Mouse (Mus musculus): ENCODE results near the gene Zmat5. TPM values are rescaled to one million over a fixed set of nuclear protein-coding genes. Genes with fewer than 3 reads are reported as not detected.

Gene Zmat5
- total RNA-seq, 2 experiments from 2014 or later, result 30.2 to 36.7 TPM

DNA sequence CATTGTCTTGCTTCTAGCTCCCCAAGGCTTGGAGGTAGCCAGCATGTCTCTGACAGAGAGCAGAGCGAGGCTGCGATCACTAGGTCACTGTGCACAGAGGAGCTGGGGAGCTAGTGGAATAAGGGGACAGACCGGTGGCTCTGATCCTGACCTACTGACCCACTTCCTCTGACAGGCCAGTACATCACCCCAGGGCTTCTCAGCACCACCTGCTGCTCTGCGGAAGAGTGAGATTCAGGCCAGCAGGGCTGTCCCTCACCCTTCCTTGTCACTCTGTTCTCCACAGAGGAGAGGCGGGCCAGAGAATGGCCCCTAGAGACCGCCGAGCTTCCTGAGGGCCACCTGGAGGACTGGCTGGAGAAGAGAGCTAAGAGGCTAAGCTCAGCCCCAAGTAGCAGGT, 27.3 kb downstream of the Zmat5 start:
- DNase-seq (ENCODE audit: low spot score in 2 of 2), result no peak

DNA sequence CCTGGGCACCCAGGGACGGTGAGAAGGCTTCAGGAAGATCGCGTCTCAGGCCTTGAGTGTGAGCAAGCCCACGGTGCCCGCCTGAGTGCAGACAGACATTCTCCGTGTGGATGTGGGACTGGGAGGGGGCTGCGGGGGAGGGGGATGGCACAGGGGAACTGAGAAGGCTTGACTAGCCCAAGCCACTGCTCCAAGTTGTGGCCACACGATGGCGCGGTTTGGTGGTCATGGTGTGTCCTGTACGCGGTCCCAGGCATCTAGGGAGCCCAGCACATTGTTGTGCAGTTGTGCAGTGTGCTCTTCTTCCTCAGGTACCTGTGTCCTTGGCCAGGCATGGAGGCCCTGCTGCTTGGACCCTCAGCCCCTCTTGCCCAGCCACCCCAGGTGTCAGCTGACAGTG, 29.7 kb downstream of the Zmat5 start:
- DNase-seq (ENCODE audit: low spot score in 2 of 2), result no peak

DNA sequence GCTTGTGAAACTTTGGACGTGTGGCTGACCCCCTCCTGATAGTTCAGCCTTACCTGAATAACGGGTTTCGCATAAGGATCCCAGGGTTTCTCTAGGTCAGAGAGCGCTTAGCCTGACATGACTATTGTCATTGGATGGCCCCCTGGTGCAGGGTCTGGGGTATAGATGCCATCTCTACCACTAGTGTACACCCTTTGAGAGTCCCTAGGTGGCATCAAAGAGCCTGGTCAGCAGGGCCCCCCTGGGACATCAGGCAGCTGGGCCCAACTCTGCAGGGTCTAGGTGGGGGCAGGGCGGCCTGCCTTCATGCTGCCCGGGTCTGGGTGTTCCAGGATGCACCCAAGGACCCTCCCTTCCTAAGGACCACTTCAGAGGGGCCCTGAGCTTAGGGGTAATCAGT, 31.9 kb downstream of the Zmat5 start:
- DNase-seq (ENCODE audit: low spot score in 2 of 2), result no peak

DNA sequence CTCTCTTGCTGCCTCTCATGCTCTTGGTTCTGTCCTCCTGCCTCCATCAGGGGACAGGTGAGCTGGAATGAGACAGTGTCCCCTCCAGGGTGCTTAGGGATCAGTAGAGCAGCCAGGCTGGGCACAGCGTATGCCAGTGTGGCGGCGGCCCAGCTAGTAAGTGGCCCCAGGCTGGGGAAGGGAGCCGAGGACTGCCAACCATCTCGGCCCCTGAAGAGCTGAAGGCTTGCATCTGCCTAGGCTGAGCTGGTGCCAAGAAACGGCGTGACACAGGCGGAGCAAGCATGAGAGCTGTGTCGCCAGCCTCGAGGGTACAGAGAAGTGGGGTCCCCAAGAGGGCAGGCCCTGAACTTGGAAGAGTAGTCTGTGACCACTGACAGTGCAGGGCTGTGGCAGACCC, 33.2 kb downstream of the Zmat5 start:
- DNase-seq (ENCODE audit: low spot score in 2 of 2), result peak in 1 of 2 experiments; percentile 38

DNA sequence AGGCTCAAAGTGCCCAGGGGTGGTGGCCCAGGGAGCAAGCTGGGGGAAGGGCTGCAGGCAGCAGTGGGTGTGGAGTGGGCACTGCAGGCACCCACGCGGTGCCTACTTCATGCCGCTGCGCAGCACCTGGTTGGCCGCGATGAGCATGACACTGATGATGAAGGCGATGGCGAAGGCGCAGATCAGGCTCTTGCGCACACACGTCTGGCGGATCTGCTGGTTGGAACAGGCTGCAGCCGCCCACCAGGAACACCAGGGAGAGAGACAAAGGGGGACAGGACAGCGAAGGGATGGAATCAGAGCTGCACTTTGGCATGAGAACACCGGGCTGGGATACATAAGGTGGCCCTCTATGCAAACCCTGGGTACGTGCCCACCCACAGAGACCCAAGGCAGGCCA, 34.2 kb downstream of the Zmat5 start:
- DNase-seq (ENCODE audit: low spot score in 2 of 2), result no peak

DNA sequence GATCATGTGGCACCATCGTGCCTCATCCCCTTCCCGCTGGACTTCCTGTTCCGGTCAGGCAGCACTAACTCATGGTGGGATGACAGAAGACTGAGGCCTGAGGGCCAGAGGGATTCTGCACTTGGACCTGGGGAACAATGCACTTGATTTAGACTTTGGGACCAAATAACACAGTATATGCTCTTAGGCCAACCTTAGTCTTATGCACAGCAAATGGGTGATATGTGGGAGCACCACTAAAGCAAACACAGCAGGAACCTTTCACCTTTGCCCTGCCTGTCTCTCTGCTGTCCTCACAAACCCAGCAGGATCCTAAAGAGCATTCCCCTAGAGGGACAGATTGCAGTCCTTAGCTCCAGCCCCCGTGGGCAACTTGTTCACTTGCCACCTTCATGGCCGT, 36.3 kb downstream of the Zmat5 start:
- DNase-seq (ENCODE audit: low spot score in 2 of 2), result no peak

DNA sequence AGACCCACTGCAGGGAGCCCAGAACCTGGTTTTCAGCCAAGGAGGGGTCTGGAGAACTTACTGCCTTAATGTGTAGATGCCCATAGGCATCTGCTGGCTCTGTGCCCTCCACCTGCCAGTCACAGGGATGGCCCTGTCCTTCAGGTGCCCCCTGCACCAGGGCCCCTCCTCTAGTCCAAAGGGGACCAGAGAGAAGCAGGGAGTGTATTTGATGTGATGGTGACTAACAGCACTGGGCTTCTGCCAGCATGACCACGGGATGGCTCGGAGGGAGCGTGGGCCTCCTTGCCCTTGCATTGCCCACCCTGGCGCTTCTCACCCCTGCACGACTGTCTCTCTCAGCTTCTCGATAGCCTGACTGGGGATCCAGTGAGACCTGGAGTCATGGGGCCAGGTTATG, 40.2 kb downstream of the Zmat5 start:
- DNase-seq (ENCODE audit: low spot score in 2 of 2), result no peak

DNA sequence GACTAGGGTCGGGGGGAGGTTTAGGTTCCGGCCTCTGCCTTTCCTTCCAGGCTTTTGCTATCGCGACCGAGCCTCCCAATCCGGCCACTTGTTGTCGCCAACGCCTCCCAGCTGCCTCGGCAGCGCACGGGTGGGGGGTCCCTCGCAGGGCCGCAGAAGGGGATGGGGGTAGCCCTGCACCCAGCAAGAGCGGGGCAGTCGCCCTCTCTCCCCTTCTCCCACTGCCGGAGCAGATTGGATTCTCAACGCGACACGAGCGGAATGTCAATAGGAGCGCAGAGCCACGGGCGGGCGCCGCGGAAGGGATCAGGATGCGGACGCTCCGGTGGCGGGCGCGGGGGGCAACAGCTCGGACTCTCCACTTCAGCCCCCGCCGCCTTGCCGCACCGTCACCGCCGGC, 41.5 kb downstream of the Zmat5 start:
- peak in 1 of 2 experiments; percentile 30 for DNase-seq (ENCODE audit: low spot score in 2 of 2)

DNA sequence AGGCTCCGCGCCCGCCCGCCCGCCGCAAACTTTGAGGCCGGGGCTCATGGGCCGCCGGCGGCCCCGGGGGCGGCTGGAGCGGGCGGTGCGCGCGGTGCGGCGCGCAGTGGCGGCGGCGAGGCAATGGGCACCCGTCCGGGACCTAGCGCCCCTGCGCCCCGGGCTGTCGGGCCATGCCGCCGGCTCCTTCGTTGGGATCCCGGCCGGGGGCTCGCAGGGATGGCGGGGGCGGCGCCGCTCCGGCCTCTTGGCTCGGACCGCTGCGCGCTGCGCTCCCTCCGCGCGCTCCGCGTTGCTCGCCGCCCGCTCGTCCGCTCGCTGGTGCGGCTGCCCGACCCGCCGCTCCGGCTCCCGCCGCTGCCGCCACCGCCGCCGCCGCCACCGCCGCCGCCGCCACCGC, 42.3 kb downstream of the Zmat5 start, which contains the start of gene Cabp7:
TSS of gene Cabp7 (minus strand) at position 46 of the 400 bp plus-strand sequence.
- DNase-seq (ENCODE audit: low spot score in 2 of 2), result no peak

DNA sequence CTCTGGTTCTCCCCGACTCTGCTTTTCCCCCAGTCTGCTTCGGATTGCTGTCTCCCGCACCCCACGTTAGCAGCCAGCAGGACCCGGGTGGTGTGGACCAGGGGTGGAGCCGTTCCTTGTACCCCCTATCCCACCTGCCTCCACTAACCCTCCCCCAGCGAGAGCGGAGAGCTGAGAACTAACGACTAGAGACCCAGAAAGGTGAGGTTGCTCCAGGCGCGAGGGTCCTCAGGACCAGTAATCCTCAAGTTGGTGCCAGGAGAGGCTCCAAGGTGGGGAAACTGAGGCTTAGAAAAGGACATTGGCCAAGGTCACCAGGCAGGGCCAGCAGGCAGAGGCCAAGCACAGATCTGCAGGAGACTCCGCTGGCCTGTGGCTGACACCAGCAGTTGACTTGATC, 42.8 kb downstream of the Zmat5 start:
- no peak for DNase-seq (ENCODE audit: low spot score in 2 of 2)

DNA sequence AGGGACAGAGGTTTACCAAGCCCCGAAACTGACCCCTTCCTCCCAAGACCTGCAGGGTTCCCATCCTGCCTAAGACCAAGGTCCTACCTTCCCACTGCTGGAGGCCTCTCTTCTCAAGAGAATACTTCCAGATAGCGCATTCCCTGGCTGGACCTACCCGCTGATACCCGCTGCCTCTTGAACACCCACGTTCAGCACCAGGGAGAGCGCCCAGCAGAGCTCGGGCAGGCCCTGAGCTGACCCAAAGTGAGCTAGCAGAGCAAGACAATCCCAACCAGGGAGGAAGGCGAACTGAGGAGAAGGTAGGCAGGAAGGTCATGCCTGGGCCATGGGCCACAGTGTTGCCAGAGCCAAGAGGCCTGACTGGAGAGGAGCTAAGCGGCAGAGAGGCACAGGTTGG, 45.8 kb downstream of the Zmat5 start:
- no peak for DNase-seq (ENCODE audit: low spot score in 2 of 2)

DNA sequence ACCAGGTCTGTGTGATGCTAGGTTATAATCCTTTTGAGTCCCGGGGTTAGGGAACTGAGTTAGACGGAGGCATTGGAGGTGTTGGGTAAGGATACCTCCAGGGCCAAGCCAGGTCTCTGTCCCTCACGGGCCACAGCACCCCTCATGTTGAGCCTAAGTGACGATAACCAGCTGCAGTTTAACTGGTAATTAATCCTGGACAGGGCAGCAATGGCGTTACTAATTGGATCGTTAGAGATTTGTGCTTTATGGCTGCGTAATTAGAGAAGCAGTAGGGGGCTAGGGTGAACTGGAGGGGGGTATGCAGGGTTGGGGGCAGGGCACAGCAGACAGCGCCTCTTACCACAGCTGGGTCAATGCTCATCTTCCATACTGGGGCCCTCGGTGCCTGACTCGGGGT, 48.4 kb downstream of the Zmat5 start:
- no peak for DNase-seq (ENCODE audit: low spot score in 2 of 2)

DNA sequence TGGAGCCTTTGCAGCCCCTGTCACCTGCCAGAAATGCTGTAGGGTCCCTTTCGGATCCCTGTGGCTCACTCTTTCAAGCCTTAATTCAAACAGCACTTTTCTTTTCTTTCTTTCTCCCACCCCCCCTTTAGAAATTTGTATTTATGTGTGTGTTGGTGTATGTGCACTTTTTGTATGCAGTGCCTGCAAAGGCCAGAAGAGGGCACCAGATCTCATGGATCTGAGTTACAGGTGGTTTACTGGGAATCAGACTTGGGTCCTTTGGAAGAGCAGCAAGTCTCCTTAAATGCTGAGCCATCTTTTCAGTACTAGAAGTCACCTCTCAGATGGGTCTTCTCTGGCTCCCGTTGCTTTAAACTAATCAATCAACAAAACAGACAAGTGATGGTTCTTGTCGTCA, 49.6 kb downstream of the Zmat5 start:
- DNase-seq (ENCODE audit: low spot score in 2 of 2), result no peak

DNA sequence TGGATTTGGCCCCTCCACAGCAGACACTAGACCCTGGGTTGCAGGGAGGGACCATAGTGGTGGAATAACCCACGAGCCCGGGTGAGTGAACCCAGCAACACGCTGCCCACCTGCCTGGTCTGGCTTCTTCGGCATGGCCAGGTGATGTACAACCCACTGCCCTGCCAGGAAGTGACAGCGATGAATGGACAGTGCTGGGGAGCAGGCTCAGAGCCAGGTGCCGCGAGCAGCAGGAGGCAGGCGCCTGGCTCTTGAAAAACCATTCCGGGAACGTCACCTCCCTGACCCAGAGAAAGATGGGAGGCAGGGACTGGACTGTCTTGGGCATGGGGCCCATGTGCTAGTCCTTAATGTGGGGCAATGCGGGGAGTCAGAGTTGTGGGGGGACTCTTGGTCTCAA, 50.4 kb downstream of the Zmat5 start:
- DNase-seq (ENCODE audit: low spot score in 2 of 2), result no peak

DNA sequence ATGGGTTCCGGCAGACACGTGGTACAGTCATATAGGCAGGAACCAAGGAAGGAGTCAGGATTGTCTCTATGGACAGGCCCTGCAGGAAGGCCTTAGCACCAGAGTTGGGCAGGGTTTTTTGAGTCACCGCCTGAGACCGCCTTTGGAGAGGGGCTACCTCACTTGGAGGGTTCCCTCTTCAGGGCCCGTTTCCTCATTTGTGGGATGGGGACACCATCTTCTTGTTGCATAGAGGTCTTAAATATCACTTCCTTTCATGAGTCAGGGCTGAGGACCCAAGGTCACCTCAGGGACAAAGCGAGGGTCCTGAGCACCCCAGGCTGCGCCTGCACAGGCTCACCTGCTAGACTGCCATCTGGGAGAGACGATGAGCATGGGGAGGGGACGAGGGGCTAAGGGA, 52.0 kb downstream of the Zmat5 start:
- DNase-seq (ENCODE audit: low spot score in 2 of 2), result no peak

DNA sequence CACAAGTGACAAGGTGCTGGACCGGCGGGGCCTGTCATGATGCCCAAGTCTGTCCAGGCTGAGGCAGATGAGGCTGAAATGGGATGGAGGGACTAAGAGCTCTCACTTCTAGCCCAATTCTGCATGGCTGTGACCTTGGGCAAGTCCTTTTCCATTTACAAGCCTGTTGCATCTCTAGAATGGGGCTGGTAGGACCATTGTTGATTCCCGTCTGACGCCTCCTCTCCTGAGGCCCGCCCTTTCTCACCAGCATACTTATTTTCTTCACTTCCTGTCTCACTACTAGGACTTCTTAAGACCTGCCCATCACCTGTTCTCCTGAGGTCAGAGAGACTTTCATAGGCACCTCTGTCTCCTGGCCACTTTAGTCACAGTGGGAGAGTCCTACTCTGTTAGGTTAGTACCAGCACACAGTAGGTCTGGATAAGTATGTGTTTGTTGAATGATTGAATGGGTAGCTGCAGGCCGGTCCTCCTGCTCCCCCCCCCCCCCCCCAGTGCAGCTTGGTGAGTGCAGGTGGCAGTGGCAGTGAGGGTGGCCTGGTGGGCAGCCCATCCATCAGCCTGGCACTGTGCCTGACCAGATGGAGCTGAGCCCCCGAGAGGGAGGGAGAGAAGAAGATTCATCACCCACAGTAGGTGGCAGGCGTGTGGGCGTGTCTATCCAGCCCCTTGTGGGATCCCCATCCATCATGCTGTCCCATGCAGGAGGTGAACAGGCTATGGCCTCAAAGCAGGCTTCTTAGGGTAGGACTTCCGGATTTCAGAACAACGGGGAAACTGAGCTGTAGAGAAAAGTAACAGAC, 52.7 kb downstream of the Zmat5 start:
- DNase-seq (ENCODE audit: low spot score in 2 of 2), result no peak

DNA sequence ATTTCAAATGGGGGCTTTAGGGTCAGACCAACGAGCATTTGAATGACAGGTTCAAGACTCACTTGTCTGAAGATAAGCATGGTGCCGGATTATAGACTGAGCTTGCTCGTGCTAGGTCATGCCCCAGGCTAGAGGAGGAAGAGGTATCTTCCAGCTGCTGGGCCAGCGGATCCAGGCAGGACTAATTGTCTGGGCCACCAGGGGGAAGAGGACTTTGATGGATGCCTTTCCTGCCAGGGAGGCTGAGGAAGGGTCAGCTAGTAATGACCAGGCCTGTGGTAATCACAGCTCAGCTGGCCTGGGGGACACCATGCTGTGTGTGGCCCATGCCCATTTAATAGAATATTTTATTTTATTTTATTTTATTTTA, 53.3 kb downstream of the Zmat5 start:
- no peak for DNase-seq (ENCODE audit: low spot score in 2 of 2)

DNA sequence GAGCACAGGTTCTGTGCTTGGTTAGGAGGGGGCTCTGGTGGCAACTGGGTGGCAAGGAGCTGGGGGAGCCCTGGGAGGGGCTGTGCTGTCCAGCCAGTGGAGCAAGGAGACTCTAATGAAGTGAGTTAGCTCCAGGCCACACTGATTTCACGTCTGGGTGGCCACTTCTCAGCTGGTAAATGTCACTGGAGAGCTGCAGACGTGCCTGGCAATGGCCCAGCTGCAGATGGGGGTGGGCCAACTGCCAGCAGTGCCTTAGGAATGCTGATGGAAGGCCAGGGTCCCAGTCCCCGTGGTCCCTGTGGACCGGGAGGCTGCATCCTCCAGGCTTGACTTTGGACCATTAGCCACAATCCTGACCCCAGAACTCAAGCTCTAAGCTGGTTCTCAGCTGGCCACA, 56.0 kb downstream of the Zmat5 start:
- no peak for DNase-seq (ENCODE audit: low spot score in 2 of 2)

DNA sequence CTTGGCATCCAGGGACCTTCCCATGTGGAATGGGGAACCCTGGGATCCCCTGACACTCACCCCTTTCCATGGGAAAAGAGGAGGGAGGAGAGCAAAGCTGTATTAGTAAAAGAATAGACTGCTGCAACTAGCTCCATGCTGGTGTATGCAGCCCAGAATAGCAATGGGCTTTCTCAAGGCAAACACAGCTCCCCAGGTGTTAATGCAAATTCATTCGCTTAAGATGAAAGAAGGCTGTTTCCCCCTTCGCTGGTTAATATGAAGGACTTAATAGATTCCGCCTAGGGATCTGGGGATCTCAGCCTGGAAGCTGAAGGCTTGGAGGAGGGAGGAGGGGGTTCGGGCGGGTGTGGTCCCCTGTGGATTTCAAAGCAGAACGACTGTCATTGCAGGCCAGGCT, 57.5 kb downstream of the Zmat5 start:
- DNase-seq (ENCODE audit: low spot score in 2 of 2), result no peak

DNA sequence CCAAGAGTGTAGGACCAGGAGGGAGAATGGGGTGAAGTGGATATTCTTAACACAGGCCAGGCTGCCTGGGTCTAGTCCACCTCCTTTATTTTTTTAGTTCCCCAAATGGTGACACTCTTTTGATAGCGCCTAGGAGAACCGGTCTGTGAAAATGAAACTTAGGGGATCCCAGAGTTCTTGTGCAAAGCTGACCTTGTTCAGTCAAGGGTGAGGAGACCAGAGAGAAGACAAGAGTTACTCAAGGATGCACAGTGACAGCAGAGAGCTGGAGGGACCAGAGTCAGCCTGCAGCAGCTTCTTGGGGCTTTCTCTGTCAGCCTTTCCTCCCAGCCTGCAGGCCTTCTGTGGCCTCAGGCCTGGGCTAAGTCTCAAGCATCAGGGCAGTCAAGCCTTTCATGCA, 58.0 kb downstream of the Zmat5 start:
- DNase-seq (ENCODE audit: low spot score in 2 of 2), result no peak

DNA sequence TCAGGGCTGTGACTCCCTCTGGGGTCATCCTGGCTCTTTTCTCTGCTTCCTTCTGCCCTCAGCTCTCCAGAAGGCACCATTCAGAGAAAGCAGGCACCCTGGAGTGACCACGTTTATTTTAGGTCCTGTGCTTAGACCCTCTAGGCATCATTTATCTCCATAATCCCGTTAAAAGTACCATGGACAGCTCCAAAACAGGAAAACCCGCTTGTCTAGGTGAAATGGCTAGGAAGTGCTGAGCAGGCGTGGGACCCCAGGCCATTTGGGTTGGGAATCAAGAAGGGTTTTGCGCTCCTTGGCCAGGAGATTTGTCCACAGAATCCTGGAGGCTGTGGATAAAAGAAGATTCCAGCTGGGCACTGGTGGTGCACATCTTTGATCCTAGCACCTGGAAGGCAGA, 59.2 kb downstream of the Zmat5 start:
- DNase-seq (ENCODE audit: low spot score in 2 of 2), result no peak

DNA sequence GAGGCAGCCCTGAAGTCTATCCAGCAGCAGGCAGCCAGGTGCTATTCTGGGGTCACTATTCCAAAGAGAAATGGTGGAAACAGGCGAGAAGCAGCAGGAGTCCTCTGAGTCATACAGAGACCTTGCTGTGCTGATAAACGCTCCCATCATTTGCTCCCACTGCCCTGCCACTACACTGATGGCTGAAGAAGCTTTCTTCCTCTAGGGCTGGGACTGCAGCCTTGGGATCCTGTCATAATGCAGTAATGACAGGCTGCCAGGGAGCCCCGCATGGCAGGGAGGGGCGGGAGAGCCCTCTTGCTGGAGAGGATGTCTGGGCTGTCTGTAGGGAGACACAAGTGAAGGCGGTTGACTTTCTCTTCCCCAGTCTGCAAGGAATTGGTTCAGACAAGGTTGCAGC, 60.0 kb downstream of the Zmat5 start:
- DNase-seq (ENCODE audit: low spot score in 2 of 2), result no peak

DNA sequence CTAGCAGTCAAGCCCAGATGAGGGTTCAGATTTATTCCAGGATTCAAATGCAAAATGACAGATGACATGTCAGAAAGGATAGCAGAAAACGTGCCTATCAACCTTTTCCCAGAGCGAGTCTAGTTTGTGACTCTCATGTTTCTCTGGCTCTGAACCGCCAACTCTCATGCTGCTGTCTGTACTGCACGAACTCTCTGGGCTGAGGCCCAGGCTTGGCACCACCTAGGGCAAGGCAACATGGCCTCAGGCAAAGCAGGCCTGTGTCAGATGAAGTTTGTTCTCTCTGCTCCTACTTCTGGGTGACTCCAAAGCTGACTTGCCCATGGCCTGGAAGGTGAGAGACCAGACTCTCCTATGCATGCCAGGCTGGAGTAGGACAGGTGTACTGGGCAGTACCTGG, 63.9 kb downstream of the Zmat5 start:
- DNase-seq (ENCODE audit: low spot score in 2 of 2), result peak in 1 of 2 experiments; percentile 70

DNA sequence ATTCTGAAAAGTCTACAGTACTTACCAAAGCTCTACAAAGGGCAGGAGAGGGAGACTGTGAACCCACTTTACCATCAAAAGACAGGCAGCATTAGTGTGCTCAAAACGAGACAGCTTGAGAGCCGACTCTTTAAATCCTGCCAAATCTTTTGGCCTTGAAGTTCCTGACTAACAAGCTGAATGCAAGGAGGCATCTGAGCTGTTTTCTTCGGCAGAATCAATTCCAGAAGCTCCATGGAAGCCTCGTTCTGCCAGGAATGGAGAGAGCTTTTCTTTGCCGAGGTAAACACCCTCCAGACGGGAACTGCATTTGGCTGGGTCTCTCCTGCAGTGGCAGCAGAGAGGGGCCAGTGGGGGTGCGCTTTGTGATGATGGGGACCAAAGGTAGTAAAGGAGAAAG, 64.8 kb downstream of the Zmat5 start:
- DNase-seq (ENCODE audit: low spot score in 2 of 2), result peak in 1 of 2 experiments; percentile 68

All from layer of hippocampus, postnatal 14 days (tissue).